Mouse (Mus musculus) bone marrow, adult 2 months (tissue): ENCODE data around the gene Mrpl10. TPM values are rescaled to one million over a fixed set of nuclear protein-coding genes. Genes with fewer than 3 reads are reported as not detected.

Experiments used
- H3K27ac ChIP-seq: fragments of 200-500 bp; 2 replicates; pipeline ENCODE4 v1.5.1; 2012; ENCODE audit warnings: low read depth, mild to moderate bottlenecking, control low read depth, inconsistent platforms, low read length; ENCODE audit not compliant: control insufficient read depth, poor library complexity, insufficient read depth
- H3K4me1 ChIP-seq: fragments of 200-500 bp; 2 replicates; pipeline ENCODE4 v1.6.1; 2011; ENCODE audit warnings: low read length; ENCODE audit not compliant: control insufficient read depth, insufficient read depth
- H3K4me3 ChIP-seq: fragments of 200-500 bp; replicated peaks from 2 replicates; pipeline ENCODE3; 2011; ENCODE audit warnings: mild to moderate bottlenecking, low read depth, low read length, control low read depth; ENCODE audit not compliant: control insufficient read depth
- CTCF ChIP-seq: fragments of 200-500 bp; IDR thresholded peaks from 2 replicates; pipeline ENCODE4 v1.5.1; 2011; ENCODE audit warnings: low read length, control low read depth; ENCODE audit not compliant: control insufficient read depth, insufficient read depth
- POLR2A ChIP-seq: fragments of 200-500 bp; IDR thresholded peaks from 2 replicates; pipeline ENCODE4 v1.6.1; 2011; ENCODE audit warnings: low read depth, mild to moderate bottlenecking, control low read depth, low read length, borderline replicate concordance; ENCODE audit not compliant: control insufficient read depth
- WGBS: fragments of 180-500 bp; shearing (Covaris S2); methylation state at CpG from one replicate; pipeline ENCODE4 v1.1.7; 2018; 5-methylcytosine and 5-hydroxymethylcytosine counted together
- polyA plus RNA-seq: library from polyadenylated mRNA; stranded (reverse); fragments of >200 nt; gene quantifications from 2 replicates; pipeline ENCODE4 v1.2.4, GENCODE M21; 2011; ENCODE audit warnings: low replicate concordance; ENCODE audit not compliant: missing spikeins, insufficient read depth, insufficient read length

Gene Mrpl10
- polyA plus RNA-seq, 1 experiment = 25.1 TPM

DNA sequence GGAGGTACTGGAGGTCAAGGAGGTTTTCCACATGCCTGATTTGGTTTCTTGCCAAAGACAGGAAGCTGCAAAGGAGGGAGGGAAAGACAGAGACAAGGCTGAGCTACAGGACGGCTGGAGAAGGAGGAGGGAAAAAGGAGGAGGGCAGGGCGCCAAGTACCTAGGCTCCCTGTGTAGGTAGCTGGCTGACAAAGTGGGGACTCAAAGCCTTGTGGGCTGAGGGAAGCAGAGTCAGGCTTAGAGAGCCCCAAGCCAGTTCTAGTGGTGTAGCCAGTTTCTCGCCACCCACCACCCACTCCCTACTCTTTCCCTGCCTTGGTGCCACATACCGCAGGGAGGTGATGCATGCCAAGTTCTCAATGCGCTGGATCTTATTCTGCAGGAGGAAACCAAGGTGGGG is 5.2 kb upstream of the Mrpl10 start:
- peaks cover 2% of the 10 kb centered on the region; the same call in 1 of the 2 replicates for H3K4me1 ChIP-seq
- H3K27ac ChIP-seq = no peak overlapping the region
- TF ChIP-seq POLR2A (no peak), CTCF (no peak)
- no peak overlapping the region for H3K4me3 ChIP-seq
- 80% methylated on average over 5 of the region's 5 CpGs for WGBS

DNA sequence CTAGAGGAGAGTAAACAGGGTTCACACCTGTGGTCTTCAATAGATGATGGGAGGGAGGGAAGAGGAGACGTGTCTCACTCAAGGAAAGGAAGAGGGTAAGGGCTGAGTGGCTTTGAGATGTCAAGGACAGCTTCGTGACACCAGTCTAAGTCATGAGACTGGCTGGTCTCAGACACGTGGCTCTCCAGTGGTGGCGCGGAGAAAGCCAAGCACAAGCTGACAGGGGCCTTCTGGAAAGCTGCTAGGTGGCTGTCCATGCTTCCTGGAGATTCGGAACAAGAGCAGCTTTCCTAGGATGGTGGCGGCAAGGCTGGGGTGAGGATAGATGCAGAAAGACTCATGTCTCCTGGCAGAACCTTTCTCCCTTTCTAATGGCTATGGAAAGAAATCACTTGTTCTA is 2.5 kb upstream of the Mrpl10 start:
- Histone ChIP-seq H3K4me3 (no peak overlapping the region), H3K4me1 (peaks cover 2% of the 10 kb centered on the region; the same call in 1 of the 2 replicates), H3K27ac (no peak overlapping the region)
- 81% methylated on average over 7 of the region's 7 CpGs for WGBS
- no peak for TF ChIP-seq POLR2A
- no peak for TF ChIP-seq CTCF

- Histone ChIP-seq H3K4me1 (peaks cover 2% of the 10 kb centered on the region; the same call in 1 of the 2 replicates), H3K27ac (no peak overlapping the region), H3K4me3 (peak overlapping the region; percentile 64)
- WGBS = 26% methylated on average over 12 of the region's 12 CpGs
- TF ChIP-seq POLR2A (no peak), CTCF (no peak)
Measured at GRCm38 (mm10) chr11:97040301-97041021, 899 bp upstream of the Mrpl10 start.

DNA sequence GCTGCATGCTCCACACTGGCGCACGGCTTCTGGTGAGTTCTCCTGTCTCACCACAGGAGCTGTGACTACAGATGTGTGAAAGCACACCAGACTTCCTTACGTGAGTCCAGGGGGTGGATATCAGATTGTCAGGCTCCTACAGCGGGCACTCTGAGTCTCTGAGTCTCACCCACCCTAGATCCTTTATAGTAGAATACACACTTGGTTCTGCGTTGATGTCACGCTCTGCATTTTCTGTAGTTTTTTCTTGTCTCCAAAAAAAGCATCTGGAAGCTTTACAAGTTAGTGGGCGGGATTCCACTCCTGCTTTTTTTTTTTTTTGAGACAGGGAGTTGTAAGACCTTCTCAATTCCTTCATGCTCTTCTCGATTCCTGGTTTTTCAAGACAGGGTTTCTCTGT is 3.5 kb downstream of the Mrpl10 start:
- 87% methylated on average over 8 of the region's 8 CpGs for WGBS
- no peak overlapping the region for H3K4me3 ChIP-seq
- no peak for TF ChIP-seq POLR2A
- no peak for TF ChIP-seq CTCF
- H3K27ac ChIP-seq = no peak overlapping the region
- peaks cover 2% of the 10 kb centered on the region; the same call in 1 of the 2 replicates for H3K4me1 ChIP-seq

DNA sequence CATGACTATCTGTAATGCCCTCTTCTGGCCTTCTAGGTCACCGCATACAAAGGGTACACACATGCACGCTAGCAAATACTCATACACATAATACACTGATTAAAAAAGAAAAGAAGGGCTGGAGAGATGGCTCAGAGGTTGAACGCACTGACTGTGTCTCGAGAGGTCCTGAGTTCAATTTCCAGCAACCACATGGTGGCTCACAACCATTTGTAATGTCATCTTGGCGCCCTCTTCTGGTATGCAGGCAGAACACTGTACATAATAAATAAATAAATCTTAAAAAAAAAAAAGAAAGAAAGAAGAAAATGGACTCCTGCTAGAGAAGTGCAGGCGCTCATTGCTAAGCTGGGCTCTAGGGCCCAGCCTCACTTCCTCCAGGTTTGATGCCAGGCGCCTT is 4.5 kb downstream of the Mrpl10 start:
- no peak overlapping the region for H3K27ac ChIP-seq
- no peak; the same call in 1 of the 2 replicates for TF ChIP-seq CTCF
- no peak for TF ChIP-seq POLR2A
- 83% methylated on average over 7 of the region's 7 CpGs for WGBS
- peaks cover 2% of the 10 kb centered on the region for H3K4me1 ChIP-seq
- H3K4me3 ChIP-seq = no peak overlapping the region

DNA sequence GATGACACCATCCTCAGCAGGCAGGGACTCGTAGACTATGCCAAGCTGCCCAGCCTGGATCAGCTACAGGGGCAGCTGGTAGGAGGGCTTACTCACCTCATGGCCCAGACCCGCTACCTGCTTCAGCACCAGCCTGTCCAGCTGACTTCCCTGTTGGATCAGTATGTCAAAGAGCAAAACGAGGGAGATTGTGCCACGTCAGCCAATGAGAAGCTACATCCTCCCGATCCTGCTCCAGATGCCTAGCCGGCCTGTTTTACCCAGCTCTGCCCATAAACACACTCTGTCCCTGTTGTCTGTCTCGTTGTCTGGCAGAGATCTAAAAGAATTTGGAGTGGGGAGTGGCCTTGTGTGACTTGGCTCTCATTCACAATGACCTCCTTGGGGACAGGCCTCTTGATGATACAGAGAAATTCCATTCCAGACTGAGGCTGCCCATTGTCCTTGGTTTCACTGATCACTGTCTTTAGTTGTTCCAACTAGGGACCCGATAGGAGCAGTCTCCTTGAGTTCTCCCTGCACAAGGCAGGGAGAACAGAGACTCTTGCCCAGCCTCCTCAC is 6.8 kb downstream of the Mrpl10 start:
- TF ChIP-seq CTCF (no peak), POLR2A (no peak)
- Histone ChIP-seq H3K4me1 (peaks cover 5% of the 10 kb centered on the region), H3K27ac (no peak overlapping the region), H3K4me3 (no peak overlapping the region)
- 81% methylated on average over 8 of the region's 8 CpGs for WGBS

- no peak overlapping the region for H3K27ac ChIP-seq
- no peak overlapping the region for H3K4me3 ChIP-seq
- WGBS = 84% methylated on average over 6 of the region's 6 CpGs
- H3K4me1 ChIP-seq = peaks cover 5% of the 10 kb centered on the region
- no peak for TF ChIP-seq POLR2A
- TF ChIP-seq CTCF = no peak
Measured at GRCm38 (mm10) chr11:97049492-97050085, 8.2 kb downstream of the Mrpl10 start.

- TF ChIP-seq CTCF (peak; percentile 32; the same call in 1 of the 2 replicates), POLR2A (peak; percentile 58; the same call in 1 of the 2 replicates)
- H3K4me3 ChIP-seq = peak within 1 kb of the TSS; percentile 93
- peak within 1 kb of the TSS; percentile 47 for H3K27ac ChIP-seq
- H3K4me1 ChIP-seq = peaks cover 5% of the 10 kb centered on the region
- 2% methylated on average over 18 of the region's 18 CpGs for WGBS
Measured at GRCm38 (mm10) chr11:97050216-97050943, 9.0 kb downstream of the Mrpl10 start, which contains the start of gene Osbpl7. Gene Osbpl7, plus strand, starts transcription at chr11:97050628.
